Mouse (Mus musculus) E14TG2a.4 (cell line): ENCODE measurements around the gene Clpb.

Experiments
- CTCF ChIP-seq: conservative IDR thresholded peaks from 2 replicates; pipeline ENCODE4 v1.5.1; 2014; ENCODE audit warnings: low read length
- POU5F1 ChIP-seq: IDR thresholded peaks from 2 replicates; pipeline ENCODE4 v1.6.1; 2014; ENCODE audit warnings: low read length, borderline replicate concordance

GRCm38 (mm10) chr7:101831437-101831836 lies 168.0 kb downstream of the Clpb start:
- TF ChIP-seq CTCF (no peak), POU5F1 (no peak)
